Mouse (Mus musculus): Measurements from ENCODE around the gene Casd1. TPM values are rescaled to one million over a fixed set of nuclear protein-coding genes. Genes with fewer than 3 reads are reported as not detected.

The Casd1 gene
- polyA plus RNA-seq (2015; fragmentation: Nextera tagmentation; extraction: Ambion mirVana): 38.1 and 39.4 TPM in 2 replicates

- peak within 1 kb of the TSS; percentile 73 for H3K4me3 ChIP-seq
- H3K9me3 ChIP-seq: no peaks in the 10 kb centered on the region
- peak within 1 kb of the TSS; percentile 97 for H3K9ac ChIP-seq
- H3K27ac ChIP-seq: peak within 1 kb of the TSS; percentile 98
- H3K36me3 ChIP-seq: no peaks in the 10 kb centered on the region
- under 1% methylated on average over 40 of the region's 64 CpGs for WGBS
- no peaks in the 10 kb centered on the region for H3K27me3 ChIP-seq
- ATAC-seq (ENCODE audit: low FRiP score): peak; percentile 93
- H3K4me2 ChIP-seq: peak within 1 kb of the TSS; percentile 91
- peaks cover 36% of the 10 kb centered on the region for H3K4me1 ChIP-seq (replicated peaks)
Measured at GRCm38 (mm10) chr6:4600658-4601296, at the start of gene Casd1. Gene Casd1, plus strand, starts transcription at chr6:4600839.

- no peak overlapping the region for H3K27ac ChIP-seq
- 0 out of 2 replicates have a peak, but pooled peaks cover 3% of the 10 kb centered on the region for H3K27me3 ChIP-seq
- 0 out of 2 replicates have a peak, but pooled peaks have one; percentile 37 for ATAC-seq (ENCODE audit: low FRiP score)
- no peak overlapping the region for H3K4me3 ChIP-seq
- no peak overlapping the region for H3K9ac ChIP-seq
- 26% methylated on average over 6 of the region's 6 CpGs for WGBS
- H3K36me3 ChIP-seq: no peaks in the 10 kb centered on the region
- no peak overlapping the region for H3K4me2 ChIP-seq
- no peaks in the 10 kb centered on the region for H3K9me3 ChIP-seq
- peaks cover 3% of the 10 kb centered on the region; the same call in 1 of the 2 replicates for H3K4me1 ChIP-seq (replicated peaks)
Measured at GRCm38 (mm10) chr6:4555366-4555765, 45.3 kb upstream of the Casd1 start.

GRCm38 (mm10) chr6:4557086-4557485, 43.6 kb upstream of the Casd1 start:
- Histone ChIP-seq H3K27ac (no peak overlapping the region), H3K4me2 (no peak overlapping the region), H3K36me3 (no peaks in the 10 kb centered on the region), H3K27me3 (0 out of 2 replicates have a peak, but pooled peaks cover 5% of the 10 kb centered on the region), H3K9ac (no peak overlapping the region), H3K4me1 (replicated peaks) (peaks cover 6% of the 10 kb centered on the region), H3K9me3 (no peaks in the 10 kb centered on the region), H3K4me3 (no peak overlapping the region)
- 78% methylated on average over 8 of the region's 8 CpGs for WGBS
- no peak for ATAC-seq (ENCODE audit: low FRiP score)

- Histone ChIP-seq H3K9ac (no peak overlapping the region), H3K27ac (no peak overlapping the region), H3K9me3 (no peaks in the 10 kb centered on the region), H3K4me1 (replicated peaks) (peaks cover 6% of the 10 kb centered on the region), H3K4me3 (no peak overlapping the region), H3K4me2 (no peak overlapping the region), H3K36me3 (no peaks in the 10 kb centered on the region), H3K27me3 (0 out of 2 replicates have a peak, but pooled peaks cover 5% of the 10 kb centered on the region)
- WGBS: 8% methylated on average over 7 of the region's 7 CpGs
- no peak for ATAC-seq (ENCODE audit: low FRiP score)
Measured at GRCm38 (mm10) chr6:4557678-4558077, 43.0 kb upstream of the Casd1 start.

- Histone ChIP-seq H3K4me2 (no peak overlapping the region), H3K4me1 (replicated peaks) (peaks cover 6% of the 10 kb centered on the region; the same call in 1 of the 2 replicates), H3K9me3 (no peaks in the 10 kb centered on the region), H3K27me3 (0 out of 2 replicates have a peak, but pooled peaks cover 5% of the 10 kb centered on the region), H3K36me3 (no peaks in the 10 kb centered on the region), H3K9ac (no peak overlapping the region), H3K27ac (no peak overlapping the region), H3K4me3 (no peak overlapping the region)
- 27% methylated on average over 11 of the region's 11 CpGs for WGBS
- ATAC-seq (ENCODE audit: low FRiP score): no peak
Measured at GRCm38 (mm10) chr6:4561156-4561555, 39.5 kb upstream of the Casd1 start.

GRCm38 (mm10) chr6:4561621-4562020, 39.0 kb upstream of the Casd1 start:
- no peak for ATAC-seq (ENCODE audit: low FRiP score)

GRCm38 (mm10) chr6:4562401-4562800, 38.2 kb upstream of the Casd1 start:
- ATAC-seq (ENCODE audit: low FRiP score): no peak
- WGBS: 58% methylated on average over 1 of the region's 1 CpGs
- H3K4me3 ChIP-seq: no peak overlapping the region

More at GRCm38 (mm10) chr6:4561621-4562020, 39.0 kb upstream of the Casd1 start:
- Histone ChIP-seq H3K27me3 (0 out of 2 replicates have a peak, but pooled peaks cover 5% of the 10 kb centered on the region), H3K27ac (no peak overlapping the region), H3K4me3 (no peak overlapping the region), H3K4me2 (no peak overlapping the region), H3K4me1 (replicated peaks) (peaks cover 6% of the 10 kb centered on the region; the same call in 1 of the 2 replicates), H3K9me3 (no peaks in the 10 kb centered on the region), H3K9ac (no peak overlapping the region), H3K36me3 (no peaks in the 10 kb centered on the region)

GRCm38 (mm10) chr6:4563477-4563876, 37.2 kb upstream of the Casd1 start:
- Histone ChIP-seq H3K4me2 (no peak overlapping the region), H3K4me1 (replicated peaks) (peaks cover 6% of the 10 kb centered on the region; the same call in 1 of the 2 replicates), H3K9ac (no peak overlapping the region), H3K4me3 (no peak overlapping the region), H3K27me3 (0 out of 2 replicates have a peak, but pooled peaks cover 5% of the 10 kb centered on the region), H3K36me3 (no peaks in the 10 kb centered on the region), H3K9me3 (no peaks in the 10 kb centered on the region), H3K27ac (no peak overlapping the region)
- ATAC-seq (ENCODE audit: low FRiP score): no peak
- WGBS: 84% methylated on average over 5 of the region's 5 CpGs

More at GRCm38 (mm10) chr6:4562401-4562800, 38.2 kb upstream of the Casd1 start:
- Histone ChIP-seq H3K36me3 (no peaks in the 10 kb centered on the region), H3K9me3 (no peaks in the 10 kb centered on the region), H3K27me3 (0 out of 2 replicates have a peak, but pooled peaks cover 5% of the 10 kb centered on the region), H3K9ac (no peak overlapping the region), H3K4me2 (no peak overlapping the region), H3K4me1 (replicated peaks) (peaks cover 6% of the 10 kb centered on the region; the same call in 1 of the 2 replicates), H3K27ac (no peak overlapping the region)

GRCm38 (mm10) chr6:4570412-4570811, 30.2 kb upstream of the Casd1 start:
- Histone ChIP-seq H3K9ac (no peak overlapping the region), H3K4me1 (replicated peaks) (no peaks in the 10 kb centered on the region), H3K36me3 (no peaks in the 10 kb centered on the region), H3K4me3 (no peak overlapping the region), H3K9me3 (no peaks in the 10 kb centered on the region), H3K27me3 (no peaks in the 10 kb centered on the region), H3K4me2 (no peak overlapping the region), H3K27ac (no peak overlapping the region)
- no peak for ATAC-seq (ENCODE audit: low FRiP score)
- WGBS: 82% methylated on average over 4 of the region's 4 CpGs

- no peak overlapping the region for H3K4me2 ChIP-seq
- 83% methylated on average over 5 of the region's 5 CpGs for WGBS
Measured at GRCm38 (mm10) chr6:4577756-4578155, 22.9 kb upstream of the Casd1 start.

GRCm38 (mm10) chr6:4578343-4578742, 22.3 kb upstream of the Casd1 start:
- no peak overlapping the region for H3K4me2 ChIP-seq
- H3K4me1 ChIP-seq (replicated peaks): no peaks in the 10 kb centered on the region
- no peak for ATAC-seq (ENCODE audit: low FRiP score)
- H3K36me3 ChIP-seq: no peaks in the 10 kb centered on the region
- WGBS: 87% methylated on average over 6 of the region's 6 CpGs
- H3K27me3 ChIP-seq: no peaks in the 10 kb centered on the region
- H3K9me3 ChIP-seq: no peaks in the 10 kb centered on the region
- H3K9ac ChIP-seq: no peak overlapping the region
- no peak overlapping the region for H3K27ac ChIP-seq
- no peak overlapping the region for H3K4me3 ChIP-seq

More at GRCm38 (mm10) chr6:4577756-4578155, 22.9 kb upstream of the Casd1 start:
- Histone ChIP-seq H3K4me3 (no peak overlapping the region), H3K9ac (no peak overlapping the region), H3K27ac (no peak overlapping the region), H3K27me3 (no peaks in the 10 kb centered on the region), H3K9me3 (no peaks in the 10 kb centered on the region), H3K36me3 (no peaks in the 10 kb centered on the region), H3K4me1 (replicated peaks) (no peaks in the 10 kb centered on the region)
- no peak for ATAC-seq (ENCODE audit: low FRiP score)

- Histone ChIP-seq H3K4me2 (no peak overlapping the region), H3K4me1 (replicated peaks) (no peaks in the 10 kb centered on the region), H3K9me3 (no peaks in the 10 kb centered on the region), H3K36me3 (no peaks in the 10 kb centered on the region), H3K27me3 (no peaks in the 10 kb centered on the region), H3K9ac (no peak overlapping the region), H3K4me3 (no peak overlapping the region), H3K27ac (no peak overlapping the region)
- ATAC-seq (ENCODE audit: low FRiP score): no peak
- 69% methylated on average over 5 of the region's 5 CpGs for WGBS
Measured at GRCm38 (mm10) chr6:4579620-4580019, 21.0 kb upstream of the Casd1 start.

GRCm38 (mm10) chr6:4583485-4583884, 17.2 kb upstream of the Casd1 start:
- H3K9ac ChIP-seq: no peak overlapping the region
- no peaks in the 10 kb centered on the region for H3K36me3 ChIP-seq
- H3K4me2 ChIP-seq: no peak overlapping the region
- H3K4me1 ChIP-seq (replicated peaks): no peaks in the 10 kb centered on the region
- H3K4me3 ChIP-seq: no peak overlapping the region
- ATAC-seq (ENCODE audit: low FRiP score): no peak
- WGBS: 42% methylated on average over 6 of the region's 6 CpGs
- no peak overlapping the region for H3K27ac ChIP-seq
- H3K27me3 ChIP-seq: no peaks in the 10 kb centered on the region
- H3K9me3 ChIP-seq: no peaks in the 10 kb centered on the region
